Mouse (Mus musculus): ENCODE results near the gene Kdm2b. TPM values are rescaled to one million over a fixed set of nuclear protein-coding genes. Genes with fewer than 3 reads are reported as not detected.

Kdm2b gene
- 31.7 and 37.4 TPM in 2 replicates for polyA plus RNA-seq (2014; fragmentation: Nextera tagmentation; extraction: Ambion mirVana)

DNA sequence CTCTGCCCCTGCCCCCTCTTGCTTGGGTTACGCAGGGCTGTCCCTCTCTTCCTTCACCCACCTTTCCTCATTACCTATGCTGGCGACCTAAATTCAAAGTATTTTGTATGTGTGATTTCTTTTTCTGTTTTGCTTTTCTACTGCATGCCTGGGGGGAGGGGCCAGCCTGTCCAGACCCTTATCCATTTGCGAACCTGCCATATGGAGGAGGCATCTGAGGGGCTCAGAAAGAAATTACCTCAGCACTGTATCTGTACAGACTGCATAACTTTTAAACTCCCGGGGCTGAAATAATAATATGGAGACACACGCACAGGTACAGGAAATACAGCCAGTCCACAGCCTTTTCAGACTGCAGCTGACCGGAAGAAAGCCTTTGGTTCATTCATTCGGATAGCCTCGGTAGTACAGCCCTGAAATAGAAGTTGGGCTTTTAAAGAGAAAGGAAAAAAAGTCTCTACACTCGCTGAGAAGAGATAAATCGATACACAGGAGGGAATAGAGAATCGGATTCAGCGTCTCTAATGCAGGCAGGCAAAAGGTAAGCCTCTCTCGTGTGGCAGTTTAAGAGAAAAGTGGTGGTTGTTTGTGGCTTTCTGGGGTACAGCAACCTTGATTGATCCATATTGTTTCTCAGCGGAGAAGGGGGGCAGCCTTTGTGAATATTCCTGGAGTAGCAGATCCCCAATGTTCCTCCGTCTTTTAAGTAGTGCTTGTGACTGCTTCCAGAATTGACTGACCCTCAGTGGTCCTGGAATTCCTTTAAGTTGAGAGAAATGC is at the start of gene Kdm2b:
Gene Kdm2b, minus strand, starts transcription at position 273 of the 780 bp plus-strand sequence.
- H3K9me3 ChIP-seq (ENCODE audit: control insufficient read depth, low read length): no peaks in the 10 kb centered on the region
- peak within 1 kb of the TSS; percentile 71 for H3K9ac ChIP-seq (ENCODE audit: low read length)
- peak; percentile 75 for DNase-seq (ENCODE audit: low spot score)
- peak within 1 kb of the TSS; percentile 72 for H3K27ac ChIP-seq (ENCODE audit: low read depth)
- H3K4me2 ChIP-seq (ENCODE audit: low read length): peak within 1 kb of the TSS; percentile 100
- H3K4me3 ChIP-seq (ENCODE audit: low read depth, low read length): peak within 1 kb of the TSS; percentile 71
- H3K36me3 ChIP-seq (ENCODE audit: control insufficient read depth, insufficient read depth, low read length): no peaks in the 10 kb centered on the region
- peaks cover 29% of the 10 kb centered on the region for H3K4me1 ChIP-seq (replicated peaks; ENCODE audit: control insufficient read depth, insufficient read depth, low read length)
- WGBS: 5% methylated on average over 14 of the region's 15 CpGs
- ATAC-seq (replicated peaks; ENCODE audit: low FRiP score, low TSS enrichment, low read depth): no peak
- no peaks in the 10 kb centered on the region for H3K27me3 ChIP-seq (replicated peaks; ENCODE audit: control insufficient read depth, insufficient read depth, low read length)

DNA sequence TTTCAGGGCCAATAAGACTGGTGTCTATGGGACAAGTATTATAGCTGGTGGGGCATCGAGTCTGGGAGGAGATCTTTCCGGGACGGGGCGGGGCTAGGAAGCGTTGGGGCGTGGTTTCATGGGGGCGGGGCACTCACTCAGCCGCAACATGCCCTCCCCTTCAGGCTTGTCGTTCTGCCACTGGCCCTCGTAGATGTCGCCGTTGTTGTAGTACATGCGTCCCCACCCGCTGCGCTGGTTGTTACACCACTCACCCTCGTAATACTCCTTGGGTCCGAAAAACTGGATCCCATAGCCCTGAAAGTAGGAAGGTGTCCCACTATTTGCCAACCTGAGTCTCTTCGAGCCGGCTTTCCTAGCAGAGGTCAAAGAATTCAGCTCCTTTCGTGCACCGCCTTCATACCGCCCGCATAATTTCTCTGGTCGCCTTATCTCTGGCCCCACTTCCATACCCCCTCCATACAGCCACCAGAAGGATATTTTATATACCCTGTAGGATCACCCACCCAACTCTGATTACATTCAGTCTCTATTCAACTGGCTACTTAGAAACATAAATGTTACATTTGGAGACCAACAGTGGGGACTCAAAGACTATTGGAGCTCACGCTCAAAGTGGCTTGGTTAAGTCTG is 49.6 kb upstream of the Kdm2b start:
- Histone ChIP-seq H3K9me3 (ENCODE audit: control insufficient read depth, low read length) (no peaks in the 10 kb centered on the region), H3K9ac (ENCODE audit: low read length) (no peak overlapping the region), H3K4me3 (ENCODE audit: low read depth, low read length) (peak overlapping the region; percentile 27), H3K4me2 (ENCODE audit: low read length) (peak overlapping the region; percentile 56), H3K36me3 (ENCODE audit: control insufficient read depth, insufficient read depth, low read length) (no peaks in the 10 kb centered on the region), H3K27ac (ENCODE audit: low read depth) (no peak overlapping the region), H3K4me1 (replicated peaks; ENCODE audit: control insufficient read depth, insufficient read depth, low read length) (peaks cover 4% of the 10 kb centered on the region; the same call in 1 of the 2 replicates), H3K27me3 (replicated peaks; ENCODE audit: control insufficient read depth, insufficient read depth, low read length) (no peaks in the 10 kb centered on the region)
- ATAC-seq (replicated peaks; ENCODE audit: low FRiP score, low TSS enrichment, low read depth) (peak; percentile 55), DNase-seq (ENCODE audit: low spot score) (peak; percentile 83)
- 5% methylated on average over 25 of the region's 25 CpGs for WGBS

- no peak overlapping the region for H3K4me2 ChIP-seq (ENCODE audit: low read length)
- H3K9me3 ChIP-seq (ENCODE audit: control insufficient read depth, low read length): no peaks in the 10 kb centered on the region
- no peaks in the 10 kb centered on the region for H3K36me3 ChIP-seq (ENCODE audit: control insufficient read depth, insufficient read depth, low read length)
- no peak for ATAC-seq (replicated peaks; ENCODE audit: low FRiP score, low TSS enrichment, low read depth)
- H3K4me3 ChIP-seq (ENCODE audit: low read depth, low read length): no peak overlapping the region
- H3K4me1 ChIP-seq (replicated peaks; ENCODE audit: control insufficient read depth, insufficient read depth, low read length): peaks cover 4% of the 10 kb centered on the region; the same call in 1 of the 2 replicates
- no peak overlapping the region for H3K9ac ChIP-seq (ENCODE audit: low read length)
- H3K27ac ChIP-seq (ENCODE audit: low read depth): no peak overlapping the region
- H3K27me3 ChIP-seq (replicated peaks; ENCODE audit: control insufficient read depth, insufficient read depth, low read length): no peaks in the 10 kb centered on the region
- WGBS: 88% methylated on average over 5 of the region's 5 CpGs
- DNase-seq (ENCODE audit: low spot score): no peak
These were observed 48.5 kb upstream of the Kdm2b start for GRCm38 (mm10) chr5:123038115-123038514.

DNA sequence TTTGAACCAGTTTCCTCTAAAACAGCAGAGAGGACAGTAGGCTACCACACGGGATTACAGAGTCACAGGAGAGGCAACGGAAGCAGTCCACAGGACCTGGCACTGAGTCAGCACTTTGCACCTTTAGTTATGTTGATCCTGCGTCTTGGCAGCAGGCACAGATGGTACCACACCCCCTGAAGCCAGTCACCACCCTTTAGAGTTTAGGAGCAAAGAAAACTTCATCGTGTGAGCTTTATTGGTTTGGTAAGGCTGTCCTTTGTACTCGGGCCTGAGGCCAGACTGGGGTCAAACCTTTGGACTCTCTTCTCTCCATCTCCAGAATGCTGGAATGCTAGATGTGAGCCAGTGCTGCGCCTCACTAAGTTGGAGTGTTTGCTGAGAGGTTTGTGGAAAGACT is 45.9 kb upstream of the Kdm2b start:
- WGBS: 31% methylated on average over 6 of the region's 6 CpGs
- peaks cover 4% of the 10 kb centered on the region; the same call in 1 of the 2 replicates for H3K4me1 ChIP-seq (replicated peaks; ENCODE audit: control insufficient read depth, insufficient read depth, low read length)
- H3K27me3 ChIP-seq (replicated peaks; ENCODE audit: control insufficient read depth, insufficient read depth, low read length): no peaks in the 10 kb centered on the region
- no peak overlapping the region for H3K27ac ChIP-seq (ENCODE audit: low read depth)
- peaks cover 8% of the 10 kb centered on the region for H3K36me3 ChIP-seq (ENCODE audit: control insufficient read depth, insufficient read depth, low read length)
- DNase-seq (ENCODE audit: low spot score) (no peak), ATAC-seq (replicated peaks; ENCODE audit: low FRiP score, low TSS enrichment, low read depth) (0 out of 2 replicates have a peak, but pooled peaks have one; percentile 48)
- no peak overlapping the region for H3K4me2 ChIP-seq (ENCODE audit: low read length)
- no peak overlapping the region for H3K9ac ChIP-seq (ENCODE audit: low read length)
- H3K4me3 ChIP-seq (ENCODE audit: low read depth, low read length): no peak overlapping the region
- no peaks in the 10 kb centered on the region for H3K9me3 ChIP-seq (ENCODE audit: control insufficient read depth, low read length)

- Histone ChIP-seq H3K27ac (ENCODE audit: low read depth) (no peak overlapping the region), H3K27me3 (replicated peaks; ENCODE audit: control insufficient read depth, insufficient read depth, low read length) (no peaks in the 10 kb centered on the region), H3K9me3 (ENCODE audit: control insufficient read depth, low read length) (no peaks in the 10 kb centered on the region), H3K9ac (ENCODE audit: low read length) (no peak overlapping the region), H3K4me1 (replicated peaks; ENCODE audit: control insufficient read depth, insufficient read depth, low read length) (peaks cover 4% of the 10 kb centered on the region; the same call in 1 of the 2 replicates), H3K4me2 (ENCODE audit: low read length) (no peak overlapping the region), H3K4me3 (ENCODE audit: low read depth, low read length) (no peak overlapping the region), H3K36me3 (ENCODE audit: control insufficient read depth, insufficient read depth, low read length) (peaks cover 13% of the 10 kb centered on the region)
- no peak for DNase-seq (ENCODE audit: low spot score)
- 77% methylated on average over 4 of the region's 4 CpGs for WGBS
- ATAC-seq (replicated peaks; ENCODE audit: low FRiP score, low TSS enrichment, low read depth): no peak
These were observed 45.5 kb upstream of the Kdm2b start for GRCm38 (mm10) chr5:123035089-123035488.

GRCm38 (mm10) chr5:123033646-123034160 is 44.1 kb upstream of the Kdm2b start:
- peaks cover 23% of the 10 kb centered on the region for H3K36me3 ChIP-seq (ENCODE audit: control insufficient read depth, insufficient read depth, low read length)
- no peak for ATAC-seq (replicated peaks; ENCODE audit: low FRiP score, low TSS enrichment, low read depth)
- no peaks in the 10 kb centered on the region for H3K9me3 ChIP-seq (ENCODE audit: control insufficient read depth, low read length)
- H3K27ac ChIP-seq (ENCODE audit: low read depth): no peak overlapping the region
- DNase-seq (ENCODE audit: low spot score): no peak
- no peak overlapping the region for H3K9ac ChIP-seq (ENCODE audit: low read length)
- H3K4me3 ChIP-seq (ENCODE audit: low read depth, low read length): no peak overlapping the region
- H3K27me3 ChIP-seq (replicated peaks; ENCODE audit: control insufficient read depth, insufficient read depth, low read length): no peaks in the 10 kb centered on the region
- no peak overlapping the region for H3K4me2 ChIP-seq (ENCODE audit: low read length)
- 69% methylated on average over 7 of the region's 7 CpGs for WGBS
- H3K4me1 ChIP-seq (replicated peaks; ENCODE audit: control insufficient read depth, insufficient read depth, low read length): no peaks in the 10 kb centered on the region

DNA sequence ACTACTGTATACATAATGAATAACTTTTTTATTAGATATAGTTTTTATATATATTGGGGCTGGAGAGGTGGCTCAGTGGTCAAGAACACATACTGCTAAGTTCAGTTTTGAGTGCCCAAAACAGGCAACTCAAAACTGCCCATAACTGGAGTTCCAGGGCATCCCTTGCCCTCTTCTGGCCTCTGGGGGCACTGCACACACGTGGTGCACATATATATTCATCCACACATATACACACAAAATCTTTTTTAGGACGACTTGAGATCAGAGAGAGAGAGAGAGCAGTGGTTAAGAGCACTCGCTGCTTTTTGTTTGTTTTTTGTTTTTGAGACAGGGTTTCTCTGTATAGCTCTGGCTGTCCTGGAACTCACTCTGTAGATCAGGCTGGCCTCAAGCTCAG is 41.7 kb upstream of the Kdm2b start:
- Histone ChIP-seq H3K4me3 (ENCODE audit: low read depth, low read length) (no peak overlapping the region), H3K4me1 (replicated peaks; ENCODE audit: control insufficient read depth, insufficient read depth, low read length) (0 out of 2 replicates have a peak, but pooled peaks cover 2% of the 10 kb centered on the region), H3K4me2 (ENCODE audit: low read length) (no peak overlapping the region), H3K27me3 (replicated peaks; ENCODE audit: control insufficient read depth, insufficient read depth, low read length) (no peaks in the 10 kb centered on the region), H3K9ac (ENCODE audit: low read length) (no peak overlapping the region), H3K27ac (ENCODE audit: low read depth) (no peak overlapping the region), H3K9me3 (ENCODE audit: control insufficient read depth, low read length) (no peaks in the 10 kb centered on the region), H3K36me3 (ENCODE audit: control insufficient read depth, insufficient read depth, low read length) (peaks cover 23% of the 10 kb centered on the region)
- 83% methylated on average over 3 of the region's 3 CpGs for WGBS
- no peak for ATAC-seq (replicated peaks; ENCODE audit: low FRiP score, low TSS enrichment, low read depth)
- DNase-seq (ENCODE audit: low spot score): no peak

- ATAC-seq (replicated peaks; ENCODE audit: low FRiP score, low TSS enrichment, low read depth) (no peak), DNase-seq (ENCODE audit: low spot score) (no peak)
- Histone ChIP-seq H3K27ac (ENCODE audit: low read depth) (no peak overlapping the region), H3K9ac (ENCODE audit: low read length) (no peak overlapping the region), H3K4me1 (replicated peaks; ENCODE audit: control insufficient read depth, insufficient read depth, low read length) (0 out of 2 replicates have a peak, but pooled peaks cover 4% of the 10 kb centered on the region), H3K9me3 (ENCODE audit: control insufficient read depth, low read length) (no peaks in the 10 kb centered on the region), H3K27me3 (replicated peaks; ENCODE audit: control insufficient read depth, insufficient read depth, low read length) (no peaks in the 10 kb centered on the region), H3K4me2 (ENCODE audit: low read length) (no peak overlapping the region), H3K4me3 (ENCODE audit: low read depth, low read length) (no peak overlapping the region), H3K36me3 (ENCODE audit: control insufficient read depth, insufficient read depth, low read length) (peaks cover 23% of the 10 kb centered on the region)
- WGBS: 75% methylated on average over 7 of the region's 7 CpGs
These were observed 40.1 kb upstream of the Kdm2b start for GRCm38 (mm10) chr5:123029729-123030128.

Measured in intestine, embryonic 14.5 days (tissue).